Mouse (Mus musculus): ENCODE measurements around the gene Atp6v1a. TPM values are rescaled to one million over a fixed set of nuclear protein-coding genes. Genes with fewer than 3 reads are reported as not detected.

The Atp6v1a gene
- total and polyA plus RNA-seq, 3 experiments = 75.0 to 104 (median 78.5) TPM

- H3K4me1 ChIP-seq (ENCODE audit: control insufficient read depth in 1 of 2, insufficient read depth in 2 of 2) = peaks cover 2 to 43% of the 10 kb centered on the region in 2 experiments; a peak in 3 of 4 replicates
- no peak overlapping the region for H3K4me2 ChIP-seq (ENCODE audit: insufficient read depth, low read depth, poor library complexity, severe bottlenecking)
- H3K9me3 ChIP-seq (replicated peaks; ENCODE audit: low read length) = no peaks in the 10 kb centered on the region
- TF ChIP-seq ZNF384 (IDR thresholded peaks at IDR 0.05; ENCODE audit: low read depth, low read length) = no peak
- no peak for TF ChIP-seq TCF12 (IDR thresholded peaks at IDR 0.05; ENCODE audit: low read depth, low read length)
- TF ChIP-seq BHLHE40 (IDR thresholded peaks at IDR 0.05; ENCODE audit: low read depth, low read length) = no peak
- TF ChIP-seq MYC (IDR thresholded peaks at IDR 0.05; ENCODE audit: low read depth, low read length) = no peak
- TF ChIP-seq CHD2 (IDR thresholded peaks at IDR 0.05; ENCODE audit: low read length) = no peak
- no peak for TF ChIP-seq POLR2A (IDR thresholded peaks at IDR 0.05; ENCODE audit: low read depth, low read length)
- TF ChIP-seq E2F4 (IDR thresholded peaks at IDR 0.05; ENCODE audit: insufficient replicate concordance, low read depth, low read length) = no peak
- TF ChIP-seq ZMIZ1 (IDR thresholded peaks at IDR 0.05; ENCODE audit: low read depth, low read length) = no peak
- no peak for TF ChIP-seq MAZ (IDR thresholded peaks at IDR 0.05; ENCODE audit: low read depth, low read length)
- peaks cover 11% of the 10 kb centered on the region; the same call in 1 of the 2 replicates for H3K79me2 ChIP-seq (replicated peaks; ENCODE audit: control insufficient read depth, extremely low read depth, insufficient read depth, poor library complexity, severe bottlenecking)
- H3K9ac ChIP-seq (ENCODE audit: insufficient read depth, low read depth) = no peak overlapping the region
- H3K27me3 ChIP-seq (replicated peaks) = no peaks in the 10 kb centered on the region
- H3K4me3 ChIP-seq (replicated peaks in 1 of 3; ENCODE audit: low read depth in 2 of 3, low read length in 2 of 3, poor library complexity in 1 of 3) = no peak overlapping the region
- no peak for DNase-seq (ENCODE audit: extremely low read depth)
- in situ Hi-C loops (cut with MboI; ENCODE audit: low pct_ligation_motif_present, low pct_unique_long_range_greater_than_20kb, low sequenced_read_pairs) = no loop called here
- dilution Hi-C loops (cut with MboI; ENCODE audit: extremely low pct_ligation_motif_present, extremely low pct_unique_long_range_greater_than_20kb, low sequenced_read_pairs) = no loop called here
- H3K27ac ChIP-seq (ENCODE audit: insufficient read depth, low read depth) = no peak overlapping the region
- H3K36me3 ChIP-seq (replicated peaks in 1 of 2; ENCODE audit: control insufficient read depth in 1 of 2, insufficient read depth in 1 of 2, low read length in 1 of 2) = peaks cover 3 to 13% of the 10 kb centered on the region in 2 experiments
Measured at GRCm38 (mm10) chr16:44133187-44133586, 6.3 kb downstream of the Atp6v1a start.

DNA sequence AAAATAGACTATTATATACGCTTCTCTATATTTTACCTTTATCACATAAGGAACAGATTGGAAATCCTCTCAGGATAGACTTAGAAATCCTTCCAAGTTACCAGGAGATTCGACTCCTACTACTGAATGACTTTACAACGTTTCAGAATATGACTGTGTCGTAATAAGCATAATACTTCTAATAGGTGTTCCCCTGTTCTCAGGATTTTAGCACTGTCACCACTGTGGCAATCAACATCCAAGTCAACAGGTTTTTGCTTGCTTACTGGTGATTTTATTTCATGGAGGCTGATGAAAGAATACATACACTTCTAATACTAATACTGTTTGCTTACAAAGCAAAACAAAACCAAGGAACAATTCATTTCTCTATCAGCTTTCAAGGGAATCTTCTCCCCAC lies 7.2 kb downstream of the Atp6v1a start:
- Histone ChIP-seq H3K27me3 (replicated peaks) (no peaks in the 10 kb centered on the region), H3K9ac (ENCODE audit: insufficient read depth, low read depth) (no peak overlapping the region), H3K9me3 (replicated peaks; ENCODE audit: low read length) (no peaks in the 10 kb centered on the region), H3K4me3 (replicated peaks in 1 of 3; ENCODE audit: low read depth in 2 of 3, low read length in 2 of 3, poor library complexity in 1 of 3) (no peak overlapping the region), H3K27ac (ENCODE audit: insufficient read depth, low read depth) (no peak overlapping the region), H3K4me1 (ENCODE audit: control insufficient read depth in 1 of 2, insufficient read depth in 2 of 2) (peaks cover 2 to 37% of the 10 kb centered on the region in 2 experiments; a peak in 3 of 4 replicates), H3K36me3 (replicated peaks in 1 of 2; ENCODE audit: control insufficient read depth in 1 of 2, insufficient read depth in 1 of 2, low read length in 1 of 2) (peaks cover 3 to 14% of the 10 kb centered on the region in 2 experiments), H3K4me2 (ENCODE audit: insufficient read depth, low read depth, poor library complexity, severe bottlenecking) (no peak overlapping the region), H3K79me2 (replicated peaks; ENCODE audit: control insufficient read depth, extremely low read depth, insufficient read depth, poor library complexity, severe bottlenecking) (peaks cover 7% of the 10 kb centered on the region; the same call in 1 of the 2 replicates)
- TF ChIP-seq ELF1 (IDR thresholded peaks at IDR 0.05; ENCODE audit: low read depth, low read length) = no peak
- in situ Hi-C loops (cut with MboI; ENCODE audit: low pct_ligation_motif_present, low pct_unique_long_range_greater_than_20kb, low sequenced_read_pairs) = no loop called here
- dilution Hi-C loops (cut with MboI; ENCODE audit: extremely low pct_ligation_motif_present, extremely low pct_unique_long_range_greater_than_20kb, low sequenced_read_pairs) = no loop called here
- no peak for DNase-seq (ENCODE audit: extremely low read depth)

DNA sequence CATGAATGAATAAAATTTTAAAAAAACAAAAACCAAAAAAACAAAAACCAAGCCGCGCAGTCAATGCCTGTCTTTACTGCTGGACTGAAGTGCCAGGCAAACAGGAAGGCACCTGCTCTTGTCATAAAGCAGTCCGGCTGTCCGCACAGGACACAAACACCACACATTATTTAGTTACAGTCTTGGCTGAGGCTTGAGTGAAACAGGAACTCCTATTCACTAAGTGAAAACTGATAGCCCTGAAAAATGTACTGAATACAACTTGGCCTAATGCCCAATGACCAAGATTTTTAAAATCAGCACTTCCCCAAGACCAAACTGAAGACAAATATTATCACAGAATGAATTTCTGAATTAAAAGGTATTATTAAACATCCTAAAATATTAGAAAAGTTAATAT lies 13.1 kb downstream of the Atp6v1a start:
- no peak for TF ChIP-seq NELFE (IDR thresholded peaks at IDR 0.05; ENCODE audit: low read depth, low read length)
- TF ChIP-seq MEF2A (IDR thresholded peaks at IDR 0.05; ENCODE audit: borderline replicate concordance, low read depth, low read length) = no peak
- TF ChIP-seq PAX5 (IDR thresholded peaks at IDR 0.05; ENCODE audit: low read length) = no peak
- no peak for TF ChIP-seq SIN3A (IDR thresholded peaks at IDR 0.05; ENCODE audit: low read length)
- no peak for TF ChIP-seq JUN (IDR thresholded peaks at IDR 0.05; ENCODE audit: insufficient read depth, low read depth, low read length)
- TF ChIP-seq RAD21 (IDR thresholded peaks at IDR 0.05; ENCODE audit: low read depth, low read length) = no peak
- no peak for TF ChIP-seq POLR2A (IDR thresholded peaks at IDR 0.05; ENCODE audit: low read depth, low read length)
- no peak for TF ChIP-seq MYC (IDR thresholded peaks at IDR 0.05; ENCODE audit: low read depth, low read length)
- no peak for TF ChIP-seq ZC3H11A (IDR thresholded peaks at IDR 0.05; ENCODE audit: low read depth, low read length)
- no peak for TF ChIP-seq CHD2 (IDR thresholded peaks at IDR 0.05; ENCODE audit: low read length)
- no peak for TF ChIP-seq TBP (conservative IDR thresholded peaks at IDR 0.05; ENCODE audit: low read depth, low read length)
- no peak for TF ChIP-seq TCF12 (IDR thresholded peaks at IDR 0.05; ENCODE audit: low read depth, low read length)
- no peak for TF ChIP-seq CHD1 (IDR thresholded peaks at IDR 0.05; ENCODE audit: low read depth, low read length)
- H3K79me2 ChIP-seq (replicated peaks; ENCODE audit: control insufficient read depth, extremely low read depth, insufficient read depth, poor library complexity, severe bottlenecking) = peaks cover 7% of the 10 kb centered on the region; the same call in 1 of the 2 replicates
- peaks cover 3 to 16% of the 10 kb centered on the region in 2 experiments for H3K36me3 ChIP-seq (replicated peaks in 1 of 2; ENCODE audit: control insufficient read depth in 1 of 2, insufficient read depth in 1 of 2, low read length in 1 of 2)
- H3K4me3 ChIP-seq (replicated peaks in 1 of 3; ENCODE audit: low read depth in 2 of 3, low read length in 2 of 3, poor library complexity in 1 of 3) = no peak overlapping the region
- H3K9me3 ChIP-seq (replicated peaks; ENCODE audit: low read length) = no peaks in the 10 kb centered on the region
- DNase-seq (ENCODE audit: extremely low read depth) = no peak
- peaks cover 2 to 12% of the 10 kb centered on the region in 2 experiments; a peak in 2 of 4 replicates for H3K4me1 ChIP-seq (ENCODE audit: control insufficient read depth in 1 of 2, insufficient read depth in 2 of 2)
- no peaks in the 10 kb centered on the region for H3K27me3 ChIP-seq (replicated peaks)
- no peak overlapping the region for H3K27ac ChIP-seq (ENCODE audit: insufficient read depth, low read depth)
- no peak overlapping the region for H3K4me2 ChIP-seq (ENCODE audit: insufficient read depth, low read depth, poor library complexity, severe bottlenecking)
- in situ Hi-C loops (cut with MboI; ENCODE audit: low pct_ligation_motif_present, low pct_unique_long_range_greater_than_20kb, low sequenced_read_pairs) (no loop called here), dilution Hi-C loops (cut with MboI; ENCODE audit: extremely low pct_ligation_motif_present, extremely low pct_unique_long_range_greater_than_20kb, low sequenced_read_pairs) (no loop called here)
- no peak overlapping the region for H3K9ac ChIP-seq (ENCODE audit: insufficient read depth, low read depth)
